Mouse (Mus musculus) megakaryocyte-erythroid progenitor cell, adult 5-6 weeks (primary cell): Measurements from ENCODE around the gene Lsp1. TPM values are rescaled to one million over a fixed set of nuclear protein-coding genes. Genes with fewer than 3 reads are reported as not detected.

Source experiments
- ATAC-seq: replicated peaks from 2 replicates; pipeline ENCODE4 v1.8.0; 2016; ENCODE audit warnings: mild to moderate bottlenecking, inconsistent platforms; ENCODE audit not compliant: severe bottlenecking, poor library complexity, low FRiP score, low TSS enrichment
- total RNA-seq, 2 experiments: library from RNA; stranded (forward) in 1 of 2; stranded (reverse) in 1 of 2; fragments of 200-1000, 215-1000 nt in 1 of 2; fragments of >200 nt in 1 of 2; fragmentation: Nextera tagmentation in 1 of 2; gene quantifications; 2 replicates each; pipeline ENCODE4 v1.2.3; 2014 to 2017

Lsp1 gene
- 16.9 and 39.8 TPM in 2 replicates for total RNA-seq (2014; fragmentation: Nextera tagmentation)
- 12.1 and 42.5 TPM in 2 replicates for total RNA-seq (2017)

GRCm38 (mm10) chr7:142460636-142461077 lies at the start of gene Lsp1:
Gene Lsp1 (plus strand): TSS chr7:142460809.
- no peak for ATAC-seq

GRCm38 (mm10) chr7:142413285-142413684 lies 47.3 kb upstream of the Lsp1 start:
- peak; percentile 66 for ATAC-seq

- no peak for ATAC-seq
Measured at GRCm38 (mm10) chr7:142415314-142415713, 45.3 kb upstream of the Lsp1 start.

GRCm38 (mm10) chr7:142416225-142416624 lies 44.4 kb upstream of the Lsp1 start:
- ATAC-seq, result no peak

GRCm38 (mm10) chr7:142418027-142418426 lies 42.6 kb upstream of the Lsp1 start:
- ATAC-seq, result no peak

GRCm38 (mm10) chr7:142418679-142419078 lies 41.9 kb upstream of the Lsp1 start:
- no peak for ATAC-seq

GRCm38 (mm10) chr7:142419887-142420286 lies 40.7 kb upstream of the Lsp1 start:
- peak; percentile 85 for ATAC-seq

- no peak for ATAC-seq
Measured at GRCm38 (mm10) chr7:142421826-142422225, 38.8 kb upstream of the Lsp1 start.

- ATAC-seq, result no peak
Measured at GRCm38 (mm10) chr7:142425641-142426213, 34.9 kb upstream of the Lsp1 start.

GRCm38 (mm10) chr7:142428213-142428612 lies 32.4 kb upstream of the Lsp1 start:
- ATAC-seq, result peak; percentile 36

- ATAC-seq, result no peak
Measured at GRCm38 (mm10) chr7:142430160-142430678, 30.4 kb upstream of the Lsp1 start.

- no peak for ATAC-seq
Measured at GRCm38 (mm10) chr7:142431106-142431505, 29.5 kb upstream of the Lsp1 start.

- no peak for ATAC-seq
Measured at GRCm38 (mm10) chr7:142433623-142434022, 27.0 kb upstream of the Lsp1 start.

GRCm38 (mm10) chr7:142434137-142434865 lies 26.3 kb upstream of the Lsp1 start, which contains the start of gene Syt8:
Gene Syt8 (plus strand): TSS chr7:142434850.
- no peak for ATAC-seq

- ATAC-seq, result peak; percentile 61
Measured at GRCm38 (mm10) chr7:142435524-142435923, 25.1 kb upstream of the Lsp1 start.

- peak; percentile 63 for ATAC-seq
Measured at GRCm38 (mm10) chr7:142437324-142437723, 23.3 kb upstream of the Lsp1 start.

GRCm38 (mm10) chr7:142439966-142440365 lies 20.6 kb upstream of the Lsp1 start:
- ATAC-seq, result no peak

- no peak for ATAC-seq
Measured at GRCm38 (mm10) chr7:142440657-142441114, 19.9 kb upstream of the Lsp1 start.

GRCm38 (mm10) chr7:142441585-142441984 lies 19.0 kb upstream of the Lsp1 start, which contains the start of gene Tnni2:
Gene Tnni2 (plus strand): TSS chr7:142441808.
- no peak for ATAC-seq

- ATAC-seq, result no peak
Measured at GRCm38 (mm10) chr7:142442081-142442907, 18.3 kb upstream of the Lsp1 start.
